Mouse (Mus musculus): ENCODE measurements around the gene Cyp2j7. TPM values are rescaled to one million over a fixed set of nuclear protein-coding genes. Genes with fewer than 3 reads are reported as not detected.
A peak's percentile ranks its signal among the peaks of the same experiment; 100 is the strongest.
"Not testable (repeated sequence)": the region's sequence is repeated elsewhere in the genome, so short reads cannot be mapped to it uniquely, and the experiment has no call there.

The Cyp2j7 gene
- not detected for total RNA-seq (2021)
- long read RNA-seq, experiment 1 = 0 reads
- long read RNA-seq, experiment 2 = 0 reads

GRCm38 (mm10) chr4:96236559-96236958, at the start of gene Cyp2j7:
TSS of gene Cyp2j7 (minus strand) at chr4:96236659.
- DNase-seq (ENCODE audit: low spot score in 2 of 2) = no peak
- intact Hi-C loops (cut with DNase I) = no loop called here

- intact Hi-C loops (cut with DNase I); DNase-seq (ENCODE audit: low spot score in 2 of 2): not testable (repeated sequence)
These were observed 40.4 kb upstream of the Cyp2j7 start for GRCm38 (mm10) chr4:96276896-96277295.

- intact Hi-C loops (cut with DNase I) = loop anchor here (2.0 to 5.0 kb wide), 2 partner anchors 253 to 409 kb away; no protein-coding TSS in a partner anchor
- peak; percentile 65 to 75 for DNase-seq (ENCODE audit: low spot score in 2 of 2)
These were observed 37.4 kb upstream of the Cyp2j7 start for GRCm38 (mm10) chr4:96273907-96274306.

DNA sequence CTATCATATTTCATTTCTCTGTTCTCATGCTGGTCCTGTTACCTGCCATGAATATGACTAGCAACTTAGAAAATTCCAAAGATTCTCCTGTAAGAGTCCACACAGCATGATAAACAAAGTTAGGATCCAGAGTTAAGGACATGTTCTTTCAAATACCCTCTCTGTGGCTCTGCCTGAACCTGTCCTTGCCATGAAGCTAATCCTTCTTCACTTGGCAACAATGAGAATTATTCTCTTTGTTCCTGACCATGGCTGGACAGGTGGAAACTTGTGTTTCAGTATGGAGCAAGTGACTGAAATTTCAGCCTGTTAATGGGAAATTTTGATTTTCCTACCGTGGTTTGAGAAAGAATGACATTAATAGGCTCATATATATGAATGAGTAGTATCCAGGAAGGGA, 39.8 kb downstream of the Cyp2j7 start:
- intact Hi-C loops (cut with DNase I) = no loop called here

GRCm38 (mm10) chr4:96189321-96189720, 47.1 kb downstream of the Cyp2j7 start:
- DNase-seq (ENCODE audit: low spot score in 2 of 2); intact Hi-C loops (cut with DNase I): not testable (repeated sequence)

More for the DNA sequence above, 39.8 kb downstream of the Cyp2j7 start:
- no peak for DNase-seq (ENCODE audit: low spot score in 2 of 2)

DNA sequence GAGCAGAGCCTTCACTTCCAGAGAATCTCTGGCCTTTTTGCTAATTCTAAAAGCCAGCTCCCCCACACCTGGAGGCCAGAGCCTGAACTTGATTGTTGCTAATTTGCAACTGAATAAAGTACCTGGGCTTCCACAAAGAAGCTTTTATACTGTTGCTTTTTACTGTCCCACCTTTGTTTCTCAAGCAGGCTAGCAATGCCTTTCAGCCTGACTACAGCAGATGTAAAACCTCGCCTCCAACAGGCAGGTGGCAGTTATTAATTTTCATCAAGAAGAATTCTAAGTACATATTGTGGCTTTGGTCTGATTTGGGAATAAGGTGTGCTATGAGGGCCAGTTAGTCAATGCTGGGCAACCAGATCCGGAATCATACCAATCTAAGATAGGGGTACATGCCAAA, 47.8 kb downstream of the Cyp2j7 start:
- intact Hi-C loops (cut with DNase I); DNase-seq (ENCODE audit: low spot score in 2 of 2): not testable (repeated sequence)

- DNase-seq (ENCODE audit: low spot score in 2 of 2); intact Hi-C loops (cut with DNase I): not testable (repeated sequence)
These were observed 48.3 kb downstream of the Cyp2j7 start for GRCm38 (mm10) chr4:96188146-96188545.

- DNase-seq (ENCODE audit: low spot score in 2 of 2) = not testable (repeated sequence)
These were observed 51.7 kb downstream of the Cyp2j7 start for GRCm38 (mm10) chr4:96184716-96185115.

GRCm38 (mm10) chr4:96162839-96163238, 73.6 kb downstream of the Cyp2j7 start:
- DNase-seq (ENCODE audit: low spot score in 2 of 2) = no peak
- intact Hi-C loops (cut with DNase I) = no loop called here

More at GRCm38 (mm10) chr4:96184716-96185115, 51.7 kb downstream of the Cyp2j7 start:
- intact Hi-C loops (cut with DNase I) = not testable (repeated sequence)

DNA sequence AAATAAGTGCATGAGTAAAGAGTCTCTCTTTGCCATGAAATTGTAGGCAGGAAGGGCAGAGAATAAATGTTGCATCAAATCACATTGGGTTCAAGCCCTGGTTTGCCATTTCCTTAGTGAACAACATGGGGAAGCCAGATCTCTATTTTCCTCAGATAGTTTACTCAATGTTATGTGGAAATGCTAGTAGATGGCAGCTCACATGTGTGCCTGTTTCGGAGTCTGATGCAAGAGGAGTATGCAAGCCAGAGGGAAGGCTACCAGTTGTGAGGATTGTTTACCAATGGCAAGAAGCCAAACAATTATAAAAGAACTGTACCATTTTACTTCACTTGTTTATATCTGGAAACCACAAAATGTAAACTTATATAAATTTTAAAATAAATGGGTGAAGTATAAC, 74.9 kb downstream of the Cyp2j7 start:
- DNase-seq (ENCODE audit: low spot score in 2 of 2) = no peak
- intact Hi-C loops (cut with DNase I) = no loop called here

Other genes starting within 250 kb of the Cyp2j7 start
- gene Cyp2j13, start 159.1 kb downstream of the Cyp2j7 start, total RNA-seq (2021) = under 1 TPM; 0.64 to 0.97 TPM
- under 1 TPM; 0.42 to 0.95 TPM for gene Cyp2j12, start 95.5 kb downstream of the Cyp2j7 start, total RNA-seq (2021)
- gene Cyp2j11, start 112.0 kb upstream of the Cyp2j7 start, total RNA-seq (2021) = not detected